Mouse (Mus musculus): Measurements from ENCODE around the gene Cnnm2.

Gene Cnnm2

DNA sequence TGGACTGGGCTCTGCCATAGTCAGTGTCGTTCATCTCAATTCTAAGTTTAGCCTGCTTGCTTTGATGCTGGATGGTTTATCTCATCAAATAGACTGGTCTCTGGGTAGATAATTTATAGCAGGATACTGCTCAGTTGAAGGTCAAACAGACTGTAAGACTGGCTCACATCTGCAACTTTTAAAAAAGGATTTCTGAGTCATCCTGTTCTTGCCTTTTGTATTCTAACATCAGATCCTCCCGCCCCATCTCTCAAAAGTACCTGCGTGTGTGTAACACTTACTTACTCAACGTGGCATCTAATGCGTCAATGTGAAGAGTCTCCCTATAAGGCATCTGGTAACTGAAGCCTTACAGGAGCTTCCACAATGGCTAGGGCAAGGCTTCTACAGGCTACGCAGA is 159.2 kb downstream of the Cnnm2 start:
- in situ Hi-C loops (cut with MboI, MseI): no loop called here

DNA sequence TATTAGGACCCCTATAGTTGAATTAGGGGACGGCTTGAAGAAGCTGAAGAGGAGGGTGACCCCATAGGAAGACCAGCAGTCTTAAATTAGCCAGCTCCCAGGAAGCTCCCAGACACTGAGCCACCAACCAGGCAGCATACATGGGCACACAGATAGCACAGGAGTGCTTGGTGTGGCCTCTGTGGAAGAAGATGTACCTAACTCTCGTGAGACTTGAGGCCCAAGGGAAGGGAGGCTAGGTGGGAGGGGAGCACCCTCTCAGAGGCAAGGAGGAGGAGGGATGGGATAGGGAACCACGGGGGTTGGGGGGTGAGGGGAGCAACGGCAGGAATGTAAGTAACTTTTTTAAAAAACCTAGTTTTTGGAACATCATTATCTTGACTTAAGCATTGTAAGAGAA is 165.0 kb downstream of the Cnnm2 start:
- in situ Hi-C loops (cut with MboI, MseI): no loop called here

DNA sequence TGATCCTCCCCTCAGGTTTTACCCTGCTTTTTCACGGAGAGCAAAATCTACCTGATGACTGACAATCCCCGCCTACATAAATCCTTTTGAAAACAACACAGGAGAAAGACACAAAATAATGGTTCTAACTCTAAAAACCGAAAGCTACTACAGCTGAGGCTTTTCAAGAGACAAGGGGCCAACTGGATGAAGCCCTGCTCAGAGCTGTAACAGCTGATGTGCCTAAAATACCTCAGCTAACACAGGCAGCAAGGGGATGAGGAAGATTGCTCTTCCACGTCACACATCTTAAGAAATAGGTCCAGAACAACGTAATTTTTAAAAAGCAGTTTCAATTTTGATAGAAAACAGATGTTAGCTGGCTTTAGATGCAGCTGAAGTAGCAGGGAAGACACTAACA is 165.6 kb downstream of the Cnnm2 start:
- in situ Hi-C loops (cut with MboI, MseI): no loop called here

DNA sequence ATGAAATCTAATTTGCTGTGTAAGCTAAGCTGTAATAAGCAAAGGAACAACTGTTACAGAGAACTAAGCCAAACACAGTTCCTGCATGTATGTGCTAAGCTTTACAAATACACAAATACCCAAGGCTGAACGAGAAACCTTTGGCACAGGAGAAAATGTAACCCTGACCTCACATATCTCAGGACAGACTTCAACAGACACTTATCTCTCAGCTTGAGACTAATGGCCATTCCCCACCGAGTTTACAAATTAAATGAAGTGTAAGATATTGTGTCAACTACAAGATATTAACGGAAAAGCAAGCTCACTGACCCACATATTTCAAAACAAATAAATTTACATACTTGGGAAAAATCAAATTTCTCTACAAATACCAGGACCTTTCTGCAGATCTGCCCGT is 166.7 kb downstream of the Cnnm2 start:
- in situ Hi-C loops (cut with MboI, MseI): no loop called here

DNA sequence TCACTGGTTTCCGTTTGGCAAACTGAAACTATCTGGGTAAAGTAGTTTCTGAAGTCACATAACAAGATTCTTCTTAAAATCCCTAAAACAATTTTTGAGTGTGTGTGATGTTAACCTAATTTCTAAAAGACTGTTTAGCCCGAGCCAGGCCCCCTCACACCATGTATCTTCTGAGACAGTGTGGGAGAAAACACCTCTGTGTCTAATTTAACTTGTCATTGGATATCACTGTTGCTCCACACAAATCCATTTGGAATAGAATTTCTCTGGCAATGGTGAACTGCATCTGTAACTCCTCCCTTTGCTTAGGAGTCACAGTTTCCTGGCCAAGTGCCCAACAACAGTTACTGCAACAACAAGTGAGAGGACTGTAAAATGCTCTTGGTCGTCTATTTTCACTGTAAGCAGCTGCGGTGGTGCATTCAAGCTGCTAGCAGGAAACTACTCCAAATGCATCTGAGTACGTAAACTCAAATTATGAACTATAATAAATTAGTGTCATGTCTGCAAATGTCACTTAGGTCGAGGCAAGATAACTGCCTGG is 167.7 kb downstream of the Cnnm2 start:
- in situ Hi-C loops (cut with MboI, MseI): no loop called here
